Mouse (Mus musculus): ENCODE data around the gene Commd1. TPM values are rescaled to one million over a fixed set of nuclear protein-coding genes. Genes with fewer than 3 reads are reported as not detected.

The Commd1 gene
- total RNA-seq, 2 experiments from 2014 or later: 74.4 to 95.3 TPM

- no peak for ATAC-seq (replicated peaks; ENCODE audit: low FRiP score, low TSS enrichment, poor library complexity, severe bottlenecking)
Measured at GRCm38 (mm10) chr11:22868582-22868981, 113.6 kb downstream of the Commd1 start.

DNA sequence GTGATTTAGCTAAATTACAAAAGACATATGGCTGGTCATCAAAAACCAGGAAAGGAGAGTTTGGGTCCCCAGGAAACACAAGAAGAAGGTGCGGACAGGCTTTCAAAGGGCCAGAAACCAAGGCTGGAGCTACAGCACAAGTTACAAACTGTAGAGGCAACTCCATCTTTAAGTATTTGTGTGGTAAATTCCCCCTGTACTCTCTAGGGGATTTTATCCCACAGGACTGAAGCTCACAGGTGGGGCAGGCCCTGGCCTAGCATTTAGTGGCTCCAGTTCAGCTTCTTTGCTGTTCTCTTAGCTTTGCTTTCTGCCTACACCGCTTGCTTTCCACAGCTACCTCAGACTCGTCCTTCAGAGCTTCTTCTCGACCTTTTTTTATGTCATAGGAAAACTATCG lies 114.5 kb downstream of the Commd1 start:
- no peak for ATAC-seq (replicated peaks; ENCODE audit: low FRiP score, low TSS enrichment, poor library complexity, severe bottlenecking)

GRCm38 (mm10) chr11:22865635-22866246 lies 116.4 kb downstream of the Commd1 start:
- 0 out of 2 replicates have a peak, but pooled peaks have one; percentile 18 for ATAC-seq (replicated peaks; ENCODE audit: low FRiP score, low TSS enrichment, poor library complexity, severe bottlenecking)

- no peak for ATAC-seq (replicated peaks; ENCODE audit: low FRiP score, low TSS enrichment, poor library complexity, severe bottlenecking)
Measured at GRCm38 (mm10) chr11:22864305-22865060, 117.7 kb downstream of the Commd1 start.

DNA sequence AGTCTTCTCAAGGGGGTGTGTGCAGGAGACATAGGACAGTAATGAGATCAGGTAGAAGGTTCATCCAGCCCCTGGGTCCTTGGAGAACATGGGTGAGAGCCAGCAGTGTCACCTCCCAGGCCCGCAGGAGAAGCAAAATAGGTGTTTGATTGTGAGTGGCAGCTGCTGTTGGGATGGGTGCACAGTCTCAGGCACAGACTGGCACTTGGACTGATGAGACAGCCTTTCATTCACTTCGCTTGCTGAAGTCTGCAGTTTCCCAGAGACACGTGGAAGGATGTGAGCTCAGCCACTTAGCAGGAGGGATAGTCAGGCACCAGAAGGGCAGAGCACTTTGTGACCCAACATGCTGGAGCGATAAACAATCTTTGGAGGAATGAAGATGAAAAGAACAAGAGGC lies 118.6 kb downstream of the Commd1 start:
- ATAC-seq (replicated peaks; ENCODE audit: low FRiP score, low TSS enrichment, poor library complexity, severe bottlenecking): no peak

GRCm38 (mm10) chr11:22861315-22861714 lies 120.9 kb downstream of the Commd1 start:
- ATAC-seq (replicated peaks; ENCODE audit: low FRiP score, low TSS enrichment, poor library complexity, severe bottlenecking): no peak

GRCm38 (mm10) chr11:22860335-22861227 lies 121.6 kb downstream of the Commd1 start, which contains the start of gene B3gnt2:
Gene B3gnt2, minus strand, starts transcription at chr11:22860961.
- ATAC-seq (replicated peaks; ENCODE audit: low FRiP score, low TSS enrichment, poor library complexity, severe bottlenecking): peak; percentile 32

DNA sequence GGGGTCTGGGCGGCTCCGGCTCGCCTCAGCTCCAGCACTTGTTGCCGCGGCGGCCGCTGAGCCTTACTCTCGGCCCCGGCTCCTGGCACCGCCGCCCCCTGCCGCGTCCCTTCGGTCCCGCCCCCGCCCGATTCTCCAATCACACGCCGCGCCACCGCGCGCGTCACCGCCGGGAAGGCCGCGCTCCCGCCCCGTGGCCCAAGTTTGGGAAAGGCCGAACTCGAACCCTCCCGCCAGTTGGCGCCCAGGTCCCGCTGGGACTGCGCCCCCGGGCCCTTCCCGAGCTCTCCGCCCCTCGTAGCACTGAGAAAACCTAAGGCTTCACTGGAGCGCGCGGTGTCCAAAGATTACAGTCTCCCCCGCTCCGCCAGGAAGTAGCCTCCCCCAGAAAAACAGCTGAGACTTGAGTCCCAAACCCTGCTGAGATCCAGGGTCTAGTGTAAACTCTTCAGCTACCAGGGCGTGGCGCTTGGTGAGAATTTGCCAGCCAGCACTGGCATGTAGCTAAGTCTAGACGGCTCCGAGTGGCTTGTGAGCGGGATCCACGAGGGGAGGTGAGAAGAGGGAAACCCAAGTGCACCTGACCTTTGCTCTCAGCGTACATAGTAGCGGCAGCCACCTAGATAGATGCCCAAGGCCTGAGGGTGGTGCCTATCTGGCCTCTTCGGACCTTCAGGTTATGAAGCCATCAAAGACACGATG lies 122.4 kb downstream of the Commd1 start:
- peak; percentile 70 for ATAC-seq (replicated peaks; ENCODE audit: low FRiP score, low TSS enrichment, poor library complexity, severe bottlenecking)

GRCm38 (mm10) chr11:22859301-22859632 lies 122.9 kb downstream of the Commd1 start:
- peak; percentile 4; the same call in 1 of the 2 replicates for ATAC-seq (replicated peaks; ENCODE audit: low FRiP score, low TSS enrichment, poor library complexity, severe bottlenecking)

DNA sequence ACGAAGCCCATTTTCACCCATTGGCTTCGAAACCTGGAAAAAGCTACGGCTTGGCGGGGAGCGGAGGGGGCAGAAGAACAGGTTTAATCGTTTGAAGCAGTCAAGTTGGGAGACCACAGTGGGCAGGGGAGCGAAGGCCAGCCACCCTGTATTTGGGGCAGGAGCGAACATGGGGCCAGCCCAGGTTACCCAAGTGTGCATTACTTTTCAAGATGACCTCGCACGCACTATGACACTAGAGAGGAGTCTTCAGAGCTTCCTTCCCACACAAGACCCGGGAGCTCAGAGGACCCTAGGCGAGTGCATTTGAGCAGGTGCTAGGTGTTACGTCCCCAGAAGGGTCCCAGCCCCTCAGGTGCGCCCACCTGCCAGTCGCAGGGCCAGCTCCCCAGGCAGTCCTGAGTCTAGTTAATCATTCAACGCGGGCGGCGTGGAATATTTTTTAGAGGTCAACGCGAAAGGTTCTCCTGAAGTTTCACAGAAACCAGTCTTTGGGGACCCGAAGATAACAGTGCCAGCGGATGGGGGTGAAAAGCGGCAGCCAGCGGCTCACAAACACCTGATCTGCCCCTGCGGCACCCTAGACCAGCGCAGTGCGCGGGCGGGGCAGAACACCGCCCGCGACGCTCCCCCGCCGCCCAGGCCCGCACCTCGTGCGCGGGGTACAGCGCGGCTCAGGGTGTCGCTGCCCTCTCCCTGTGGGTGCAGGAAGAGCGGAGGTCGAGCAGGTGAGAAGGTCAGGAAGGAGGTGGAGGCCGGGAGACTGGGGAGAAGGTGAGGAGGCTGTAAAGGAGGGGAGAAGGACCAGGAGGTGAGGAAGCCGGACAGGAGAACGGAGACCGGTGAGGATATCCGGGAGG lies 123.5 kb downstream of the Commd1 start:
- ATAC-seq (replicated peaks; ENCODE audit: low FRiP score, low TSS enrichment, poor library complexity, severe bottlenecking): peak; percentile 19; the same call in 1 of the 2 replicates

DNA sequence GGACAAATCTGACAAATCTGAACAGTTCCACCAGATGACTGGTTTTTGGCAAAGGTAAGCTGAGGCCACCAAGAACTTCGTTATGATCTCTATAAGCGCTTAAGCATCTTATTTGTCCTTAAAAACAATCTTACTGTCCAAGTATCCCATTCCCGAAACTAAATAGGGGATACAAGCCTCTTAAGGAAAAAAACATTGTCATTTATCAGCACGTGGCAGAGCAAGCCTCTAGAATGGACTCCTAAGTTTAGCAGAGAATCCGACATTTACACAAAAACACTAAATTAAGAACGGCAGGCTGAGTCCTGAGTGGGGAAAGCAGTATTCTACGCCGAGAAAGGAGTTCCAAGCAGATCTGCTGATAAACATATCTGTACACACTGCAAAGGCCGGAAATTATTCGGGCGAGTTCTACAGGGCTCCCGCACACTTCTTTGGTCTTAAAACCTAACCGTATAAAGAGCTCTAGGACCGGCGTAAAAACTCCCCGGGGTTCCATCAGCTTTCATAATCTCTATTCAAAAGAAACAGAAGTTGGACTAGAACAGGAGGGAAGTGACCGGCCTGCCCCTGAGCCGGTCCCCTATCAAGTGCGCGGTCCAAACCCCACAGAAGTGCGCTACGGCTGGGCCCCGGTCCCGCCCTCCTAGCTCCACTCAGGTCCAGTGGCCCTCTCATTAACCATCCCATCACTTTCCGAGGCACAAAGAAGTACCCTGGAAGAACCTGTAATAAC lies 124.3 kb downstream of the Commd1 start:
- peak; percentile 35; the same call in 1 of the 2 replicates for ATAC-seq (replicated peaks; ENCODE audit: low FRiP score, low TSS enrichment, poor library complexity, severe bottlenecking)

DNA sequence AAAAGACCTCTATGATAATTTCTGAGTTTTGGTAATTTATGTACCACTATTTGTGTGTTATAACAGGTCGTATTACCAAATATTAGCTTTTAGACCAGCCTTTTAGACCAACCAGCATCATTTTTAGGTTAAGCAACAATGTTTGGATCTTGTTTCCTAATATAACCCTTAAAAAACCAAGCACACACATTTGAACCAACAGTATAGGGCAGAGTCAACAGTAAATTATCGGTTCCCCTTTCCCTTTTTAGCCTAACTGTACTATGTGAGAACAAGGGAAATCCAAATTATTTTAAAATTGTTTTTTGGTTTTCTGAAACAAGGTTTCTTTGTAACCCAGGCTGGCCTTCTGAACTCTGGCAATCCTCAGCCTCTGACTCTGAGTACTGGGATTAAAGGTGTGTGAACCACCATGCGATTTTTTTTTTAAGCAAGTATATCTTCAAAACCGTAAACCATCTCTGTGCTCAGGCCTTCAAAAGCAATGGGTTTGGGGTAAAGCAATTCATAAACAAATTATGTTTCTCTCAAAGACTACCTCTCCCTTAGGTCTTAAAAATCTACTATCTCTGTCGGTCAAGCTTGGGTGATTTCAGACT lies 125.0 kb downstream of the Commd1 start:
- ATAC-seq (replicated peaks; ENCODE audit: low FRiP score, low TSS enrichment, poor library complexity, severe bottlenecking): no peak

GRCm38 (mm10) chr11:22856371-22856965 lies 125.7 kb downstream of the Commd1 start:
- no peak for ATAC-seq (replicated peaks; ENCODE audit: low FRiP score, low TSS enrichment, poor library complexity, severe bottlenecking)

- ATAC-seq (replicated peaks; ENCODE audit: low FRiP score, low TSS enrichment, poor library complexity, severe bottlenecking): no peak
Measured at GRCm38 (mm10) chr11:22854571-22854970, 127.6 kb downstream of the Commd1 start.

DNA sequence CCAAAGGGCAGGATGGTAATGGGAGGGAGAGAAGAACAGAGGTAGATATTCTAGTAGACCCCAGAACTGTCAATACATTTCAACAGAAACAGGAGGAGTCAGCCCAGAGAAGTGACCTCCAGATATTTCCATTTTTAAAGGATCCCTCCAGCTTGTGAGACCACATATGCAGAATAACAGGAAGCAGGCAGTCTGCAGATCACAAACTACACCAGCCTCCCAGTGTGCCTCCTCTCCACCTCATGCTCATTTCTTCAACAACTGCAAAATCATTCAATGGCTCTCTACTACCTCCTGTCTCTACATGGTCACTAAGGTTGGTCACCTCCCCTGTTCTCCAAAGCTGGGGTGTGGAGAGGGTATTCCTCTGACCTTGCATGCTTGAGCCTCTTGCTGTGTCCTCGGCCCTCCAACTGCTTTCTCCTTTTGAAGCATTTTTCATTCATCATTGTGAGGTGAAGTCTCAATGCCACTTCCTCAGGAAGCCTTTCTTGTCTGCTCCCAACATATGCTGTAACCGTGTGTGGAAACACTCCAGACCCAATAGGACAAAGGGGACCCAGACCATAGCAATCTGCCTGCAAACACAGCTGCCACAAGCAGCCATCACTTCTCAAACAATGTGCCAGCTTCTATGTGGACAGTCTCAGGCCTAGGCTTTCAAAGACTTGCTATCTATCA lies 128.6 kb downstream of the Commd1 start:
- no peak for ATAC-seq (replicated peaks; ENCODE audit: low FRiP score, low TSS enrichment, poor library complexity, severe bottlenecking)

GRCm38 (mm10) chr11:22852510-22852909 lies 129.7 kb downstream of the Commd1 start:
- no peak for ATAC-seq (replicated peaks; ENCODE audit: low FRiP score, low TSS enrichment, poor library complexity, severe bottlenecking)

- ATAC-seq (replicated peaks; ENCODE audit: low FRiP score, low TSS enrichment, poor library complexity, severe bottlenecking): no peak
Measured at GRCm38 (mm10) chr11:22851416-22851815, 130.8 kb downstream of the Commd1 start.
